Mouse (Mus musculus): ENCODE results near the gene Abcd3. TPM values are rescaled to one million over a fixed set of nuclear protein-coding genes. Genes with fewer than 3 reads are reported as not detected.

The Abcd3 gene
- polyA plus RNA-seq, 1 experiment from 2014 or later = 75.7 TPM

- H3K4me3 ChIP-seq = no peak overlapping the region
- peaks cover 15% of the 10 kb centered on the region for H3K36me3 ChIP-seq
- WGBS = 72% methylated on average over 7 of the region's 7 CpGs
- H3K4me2 ChIP-seq = no peak overlapping the region
- no peak overlapping the region for H3K27ac ChIP-seq (replicated peaks)
- no peaks in the 10 kb centered on the region for H3K9me3 ChIP-seq
- H3K9ac ChIP-seq = no peak overlapping the region
- H3K27me3 ChIP-seq = no peaks in the 10 kb centered on the region
- ATAC-seq (ENCODE audit: low FRiP score, low read depth) = no peak
- peaks cover 5% of the 10 kb centered on the region; the same call in 1 of the 2 replicates for H3K4me1 ChIP-seq (replicated peaks)
Observed at GRCm38 (mm10) chr3:121735542-121735941, 79.6 kb downstream of the Abcd3 start.

GRCm38 (mm10) chr3:121729678-121730077 lies 85.4 kb downstream of the Abcd3 start:
- H3K4me3 ChIP-seq = no peak overlapping the region
- no peaks in the 10 kb centered on the region for H3K27me3 ChIP-seq
- H3K4me2 ChIP-seq = no peak overlapping the region
- H3K9me3 ChIP-seq = no peaks in the 10 kb centered on the region
- H3K27ac ChIP-seq (replicated peaks) = no peak overlapping the region
- peaks cover 6% of the 10 kb centered on the region for H3K4me1 ChIP-seq (replicated peaks)
- ATAC-seq (ENCODE audit: low FRiP score, low read depth) = no peak
- 83% methylated on average over 4 of the region's 4 CpGs for WGBS
- no peak overlapping the region for H3K9ac ChIP-seq
- H3K36me3 ChIP-seq = peaks cover 18% of the 10 kb centered on the region

- no peak overlapping the region for H3K27ac ChIP-seq (replicated peaks)
- no peaks in the 10 kb centered on the region for H3K27me3 ChIP-seq
- H3K36me3 ChIP-seq = peaks cover 4% of the 10 kb centered on the region; the same call in 1 of the 2 replicates
- no peaks in the 10 kb centered on the region for H3K9me3 ChIP-seq
- H3K9ac ChIP-seq = no peak overlapping the region
- H3K4me2 ChIP-seq = peak overlapping the region; percentile 85; the same call in 1 of the 2 replicates
- H3K4me3 ChIP-seq = no peak overlapping the region
- 77% methylated on average over 10 of the region's 10 CpGs for WGBS
- peaks cover 34% of the 10 kb centered on the region for H3K4me1 ChIP-seq (replicated peaks)
- ATAC-seq (ENCODE audit: low FRiP score, low read depth) = no peak
Observed at GRCm38 (mm10) chr3:121725651-121726050, 89.5 kb downstream of the Abcd3 start.

GRCm38 (mm10) chr3:121724553-121724952 lies 90.5 kb downstream of the Abcd3 start:
- WGBS = 37% methylated on average over 12 of the region's 12 CpGs
- Histone ChIP-seq H3K4me2 (peak overlapping the region; percentile 85), H3K27me3 (no peaks in the 10 kb centered on the region), H3K4me1 (replicated peaks) (peaks cover 34% of the 10 kb centered on the region), H3K36me3 (no peaks in the 10 kb centered on the region), H3K9ac (peak overlapping the region; percentile 61), H3K4me3 (peak overlapping the region; percentile 73), H3K27ac (replicated peaks) (no peak overlapping the region), H3K9me3 (no peaks in the 10 kb centered on the region)
- ATAC-seq (ENCODE audit: low FRiP score, low read depth) = no peak

GRCm38 (mm10) chr3:121723968-121724524 lies 91.1 kb downstream of the Abcd3 start:
- Histone ChIP-seq H3K9me3 (no peaks in the 10 kb centered on the region), H3K4me3 (peak overlapping the region; percentile 73), H3K4me2 (peak overlapping the region; percentile 85), H3K27ac (replicated peaks) (peak overlapping the region; percentile 69), H3K9ac (peak overlapping the region; percentile 61), H3K36me3 (no peaks in the 10 kb centered on the region), H3K27me3 (no peaks in the 10 kb centered on the region), H3K4me1 (replicated peaks) (peaks cover 34% of the 10 kb centered on the region)
- peak; percentile 31 for ATAC-seq (ENCODE audit: low FRiP score, low read depth)
- 6% methylated on average over 20 of the region's 20 CpGs for WGBS

- Histone ChIP-seq H3K4me2 (peak within 1 kb of the TSS; percentile 85), H3K27me3 (no peaks in the 10 kb centered on the region), H3K9me3 (no peaks in the 10 kb centered on the region), H3K27ac (replicated peaks) (peak within 1 kb of the TSS; percentile 69), H3K4me1 (replicated peaks) (peaks cover 34% of the 10 kb centered on the region), H3K4me3 (peak within 1 kb of the TSS; percentile 73), H3K9ac (peak within 1 kb of the TSS; percentile 61), H3K36me3 (no peaks in the 10 kb centered on the region)
- ATAC-seq (ENCODE audit: low FRiP score, low read depth) = peak; percentile 82
- WGBS = under 1% methylated on average over 62 of the region's 73 CpGs
Observed at GRCm38 (mm10) chr3:121722971-121723844, 91.9 kb downstream of the Abcd3 start, which contains the start of gene F3. Gene F3 (plus strand): TSS chr3:121723537.

GRCm38 (mm10) chr3:121721691-121722070 lies 93.4 kb downstream of the Abcd3 start:
- Histone ChIP-seq H3K4me3 (no peak overlapping the region), H3K36me3 (no peaks in the 10 kb centered on the region), H3K9ac (no peak overlapping the region), H3K4me1 (replicated peaks) (peaks cover 34% of the 10 kb centered on the region), H3K4me2 (peak overlapping the region; percentile 36), H3K27me3 (no peaks in the 10 kb centered on the region), H3K27ac (replicated peaks) (no peak overlapping the region), H3K9me3 (no peaks in the 10 kb centered on the region)
- WGBS = 56% methylated on average over 7 of the region's 7 CpGs
- no peak for ATAC-seq (ENCODE audit: low FRiP score, low read depth)

- H3K4me3 ChIP-seq = no peak overlapping the region
- H3K9ac ChIP-seq = no peak overlapping the region
- no peaks in the 10 kb centered on the region for H3K36me3 ChIP-seq
- 40% methylated on average over 14 of the region's 14 CpGs for WGBS
- H3K9me3 ChIP-seq = no peaks in the 10 kb centered on the region
- no peaks in the 10 kb centered on the region for H3K27me3 ChIP-seq
- ATAC-seq (ENCODE audit: low FRiP score, low read depth) = no peak
- peak overlapping the region; percentile 36 for H3K4me2 ChIP-seq
- no peak overlapping the region for H3K27ac ChIP-seq (replicated peaks)
- peaks cover 34% of the 10 kb centered on the region for H3K4me1 ChIP-seq (replicated peaks)
Observed at GRCm38 (mm10) chr3:121720801-121721690, 94.1 kb downstream of the Abcd3 start.

- WGBS = 70% methylated on average over 3 of the region's 3 CpGs
- Histone ChIP-seq H3K36me3 (no peaks in the 10 kb centered on the region), H3K4me3 (no peak overlapping the region), H3K27ac (replicated peaks) (no peak overlapping the region), H3K9me3 (no peaks in the 10 kb centered on the region), H3K4me1 (replicated peaks) (peaks cover 29% of the 10 kb centered on the region), H3K27me3 (no peaks in the 10 kb centered on the region), H3K9ac (no peak overlapping the region), H3K4me2 (no peak overlapping the region)
- no peak for ATAC-seq (ENCODE audit: low FRiP score, low read depth)
Observed at GRCm38 (mm10) chr3:121719701-121720100, 95.4 kb downstream of the Abcd3 start.

- H3K4me2 ChIP-seq = no peak overlapping the region
- no peaks in the 10 kb centered on the region for H3K36me3 ChIP-seq
- no peaks in the 10 kb centered on the region for H3K9me3 ChIP-seq
- H3K9ac ChIP-seq = no peak overlapping the region
- H3K27ac ChIP-seq (replicated peaks) = no peak overlapping the region
- H3K27me3 ChIP-seq = no peaks in the 10 kb centered on the region
- WGBS = 83% methylated on average over 8 of the region's 8 CpGs
- H3K4me1 ChIP-seq (replicated peaks) = peaks cover 24% of the 10 kb centered on the region
- no peak for ATAC-seq (ENCODE audit: low FRiP score, low read depth)
- H3K4me3 ChIP-seq = no peak overlapping the region
Observed at GRCm38 (mm10) chr3:121718679-121719078, 96.4 kb downstream of the Abcd3 start.

- no peak for ATAC-seq (ENCODE audit: low FRiP score, low read depth)
- Histone ChIP-seq H3K27me3 (no peaks in the 10 kb centered on the region), H3K9me3 (no peaks in the 10 kb centered on the region), H3K36me3 (no peaks in the 10 kb centered on the region), H3K27ac (replicated peaks) (no peak overlapping the region), H3K4me2 (no peak overlapping the region), H3K9ac (no peak overlapping the region), H3K4me3 (no peak overlapping the region), H3K4me1 (replicated peaks) (peaks cover 14% of the 10 kb centered on the region)
- WGBS = 80% methylated on average over 5 of the region's 5 CpGs
Observed at GRCm38 (mm10) chr3:121716480-121716879, 98.6 kb downstream of the Abcd3 start.
